Mouse (Mus musculus): Measurements from ENCODE around the gene Sap18b.
"Not testable (repeated sequence)": the region's sequence is repeated elsewhere in the genome, so short reads cannot be mapped to it uniquely, and the experiment has no call there.

The Sap18b gene

GRCm38 (mm10) chr8:95825162-95825561 is at the start of gene Sap18b:
Sap18b (plus strand) TSS chr8:95825346.
- DNase-seq (ENCODE audit: low read depth in 2 of 2, low spot score in 2 of 2) = not testable (repeated sequence)

- DNase-seq (ENCODE audit: low read depth in 2 of 2, low spot score in 2 of 2) = no peak
These were observed 44.1 kb upstream of the Sap18b start for GRCm38 (mm10) chr8:95781085-95781484.

GRCm38 (mm10) chr8:95781775-95782174 is 43.4 kb upstream of the Sap18b start:
- no peak for DNase-seq (ENCODE audit: low read depth in 2 of 2, low spot score in 2 of 2)

GRCm38 (mm10) chr8:95782628-95783027 is 42.5 kb upstream of the Sap18b start:
- DNase-seq (ENCODE audit: low read depth in 2 of 2, low spot score in 2 of 2) = no peak

GRCm38 (mm10) chr8:95785591-95785990 is 39.6 kb upstream of the Sap18b start:
- no peak for DNase-seq (ENCODE audit: low read depth in 2 of 2, low spot score in 2 of 2)

- DNase-seq (ENCODE audit: low read depth in 2 of 2, low spot score in 2 of 2) = not testable (repeated sequence)
These were observed 29.6 kb upstream of the Sap18b start for GRCm38 (mm10) chr8:95795333-95796061.

GRCm38 (mm10) chr8:95799117-95799516 is 26.0 kb upstream of the Sap18b start:
- no peak for DNase-seq (ENCODE audit: low read depth in 2 of 2, low spot score in 2 of 2)

- DNase-seq (ENCODE audit: low read depth in 2 of 2, low spot score in 2 of 2) = no peak
These were observed 25.3 kb upstream of the Sap18b start for GRCm38 (mm10) chr8:95799891-95800290.

- DNase-seq (ENCODE audit: low read depth in 2 of 2, low spot score in 2 of 2) = no peak
These were observed 24.8 kb upstream of the Sap18b start for GRCm38 (mm10) chr8:95800353-95800752.

GRCm38 (mm10) chr8:95801476-95802064 is 23.6 kb upstream of the Sap18b start:
- no peak for DNase-seq (ENCODE audit: low read depth in 2 of 2, low spot score in 2 of 2)

- DNase-seq (ENCODE audit: low read depth in 2 of 2, low spot score in 2 of 2) = no peak
These were observed 22.9 kb upstream of the Sap18b start for GRCm38 (mm10) chr8:95802231-95802630.

- DNase-seq (ENCODE audit: low read depth in 2 of 2, low spot score in 2 of 2) = no peak
These were observed 19.7 kb upstream of the Sap18b start for GRCm38 (mm10) chr8:95805482-95805881.

- DNase-seq (ENCODE audit: low read depth in 2 of 2, low spot score in 2 of 2) = peak in 1 of 2 experiments; percentile 6
These were observed 18.5 kb upstream of the Sap18b start for GRCm38 (mm10) chr8:95806461-95807191.

- DNase-seq (ENCODE audit: low read depth in 2 of 2, low spot score in 2 of 2) = peak; percentile 96 to 97
These were observed 17.8 kb upstream of the Sap18b start, which contains the start of gene Cnot1 for GRCm38 (mm10) chr8:95807331-95807843. Cnot1 (minus strand) TSS chr8:95807464.

GRCm38 (mm10) chr8:95807861-95808260 is 17.3 kb upstream of the Sap18b start:
- DNase-seq (ENCODE audit: low read depth in 2 of 2, low spot score in 2 of 2) = peak; percentile 81 to 88

GRCm38 (mm10) chr8:95808631-95809030 is 16.5 kb upstream of the Sap18b start:
- no peak for DNase-seq (ENCODE audit: low read depth in 2 of 2, low spot score in 2 of 2)

- no peak for DNase-seq (ENCODE audit: low read depth in 2 of 2, low spot score in 2 of 2)
These were observed 16.0 kb upstream of the Sap18b start for GRCm38 (mm10) chr8:95809116-95809515.

- DNase-seq (ENCODE audit: low read depth in 2 of 2, low spot score in 2 of 2) = peak; percentile 25 to 34
These were observed 15.0 kb upstream of the Sap18b start for GRCm38 (mm10) chr8:95810184-95810591.

- DNase-seq (ENCODE audit: low read depth in 2 of 2, low spot score in 2 of 2) = no peak
These were observed 9.0 kb upstream of the Sap18b start for GRCm38 (mm10) chr8:95816044-95816708.

GRCm38 (mm10) chr8:95817597-95817996 is 7.5 kb upstream of the Sap18b start:
- DNase-seq (ENCODE audit: low read depth in 2 of 2, low spot score in 2 of 2) = no peak

- no peak for DNase-seq (ENCODE audit: low read depth in 2 of 2, low spot score in 2 of 2)
These were observed 6.9 kb upstream of the Sap18b start for GRCm38 (mm10) chr8:95818211-95818610.
